Mouse (Mus musculus) adipose tissue, adult 10 weeks (tissue): Measurements from ENCODE around the gene Fcgbp. TPM values are rescaled to one million over a fixed set of nuclear protein-coding genes. Genes with fewer than 3 reads are reported as not detected.

Experiments
- polyA plus RNA-seq: library from polyadenylated mRNA; stranded (reverse); fragments of 350-450 nt; fragmentation: Illumina TruSeq; extraction: RNeasy Lipid Tissue Mini Kit (QIAGEN cat#74804); gene quantifications from one replicate; pipeline ENCODE4 v1.2.3, GENCODE M21; 2014; ENCODE audit warnings: low read depth, low replicate concordance

The Fcgbp gene
- 0.42 TPM for polyA plus RNA-seq

GRCm38 (mm10) chr7:28070531-28071298 lies at the start of gene Fcgbp:
Gene Fcgbp (plus strand): TSS chr7:28071236.

GRCm38 (mm10) chr7:28049476-28050409 lies 21.3 kb upstream of the Fcgbp start, which contains the start of gene Psmc4:
Gene Psmc4 (minus strand): TSS chr7:28050101.

DNA sequence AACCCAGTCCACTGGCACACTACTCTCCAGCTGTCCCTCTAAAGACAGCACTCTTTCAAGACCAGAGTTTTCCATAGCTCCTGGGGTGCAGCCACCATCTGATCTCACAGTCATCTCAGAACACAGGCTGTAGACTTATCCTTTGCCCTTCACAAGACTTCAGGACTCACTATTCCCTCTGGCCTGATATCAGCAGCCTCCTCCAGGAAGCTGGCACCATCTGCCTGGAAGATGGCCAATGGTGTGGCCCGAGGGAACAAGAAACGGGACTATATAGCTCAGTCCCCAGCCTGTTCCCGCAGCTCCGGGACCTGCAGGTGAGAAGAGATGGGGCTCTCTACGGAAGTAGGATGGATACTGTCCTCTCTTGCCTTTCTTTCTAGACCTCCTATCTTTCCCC lies 58.1 kb downstream of the Fcgbp start, which contains the start of gene 9530053A07Rik:
9530053A07Rik (plus strand) TSS at position 301 of the 400 bp plus-strand sequence.

GRCm38 (mm10) chr7:28169489-28170422 lies 98.7 kb downstream of the Fcgbp start, which contains the start of gene Fbl:
Gene Fbl (plus strand): TSS chr7:28169710.

Other genes with a start within 250 kb of the Fcgbp start
- 4.5 TPM for gene Zfp59, start 232.6 kb upstream of the Fcgbp start, polyA plus RNA-seq
- 2.3 TPM for gene Zfp607a, start 213.7 kb upstream of the Fcgbp start, polyA plus RNA-seq
- gene Zfp974, start 141.8 kb upstream of the Fcgbp start, polyA plus RNA-seq: 8.7 TPM
- gene Zfp780b, start 92.1 kb upstream of the Fcgbp start, polyA plus RNA-seq: 6.8 TPM
- gene Zfp850, start 57.1 kb upstream of the Fcgbp start, polyA plus RNA-seq: 1.3 TPM
- 101 TPM for gene Psmc4, start 21.1 kb upstream of the Fcgbp start, polyA plus RNA-seq
- 0.06 TPM for gene 9530053A07Rik, start 58.2 kb downstream of the Fcgbp start, polyA plus RNA-seq
- gene Fbl, start 98.5 kb downstream of the Fcgbp start, polyA plus RNA-seq: 65.8 TPM
- 21.4 TPM for gene Dyrk1b, start 108.2 kb downstream of the Fcgbp start, polyA plus RNA-seq
- gene Eid2, start 196.6 kb downstream of the Fcgbp start, polyA plus RNA-seq: 12.9 TPM
- 7.6 TPM for gene Eid2b, start 206.5 kb downstream of the Fcgbp start, polyA plus RNA-seq
- 3.1 TPM for gene Selenov, start 219.9 kb downstream of the Fcgbp start, polyA plus RNA-seq
- 0.20 TPM for gene Dll3, start 231.0 kb downstream of the Fcgbp start, polyA plus RNA-seq
- 43.6 TPM for gene Timm50, start 240.8 kb downstream of the Fcgbp start, polyA plus RNA-seq